Mouse (Mus musculus) MEL-GATA-1-ER (cell line): ENCODE data around the gene Ankrd65.
"Not testable (repeated sequence)": the region's sequence is repeated elsewhere in the genome, so short reads cannot be mapped to it uniquely, and the experiment has no call there.

ENCODE experiments used
- DNase-seq: peaks from one replicate; pipeline ENCODE4 v3.0.0-alpha.2; 2012; ENCODE audit warnings: low read depth; ENCODE audit errors: extremely low read depth

Gene Ankrd65

DNA sequence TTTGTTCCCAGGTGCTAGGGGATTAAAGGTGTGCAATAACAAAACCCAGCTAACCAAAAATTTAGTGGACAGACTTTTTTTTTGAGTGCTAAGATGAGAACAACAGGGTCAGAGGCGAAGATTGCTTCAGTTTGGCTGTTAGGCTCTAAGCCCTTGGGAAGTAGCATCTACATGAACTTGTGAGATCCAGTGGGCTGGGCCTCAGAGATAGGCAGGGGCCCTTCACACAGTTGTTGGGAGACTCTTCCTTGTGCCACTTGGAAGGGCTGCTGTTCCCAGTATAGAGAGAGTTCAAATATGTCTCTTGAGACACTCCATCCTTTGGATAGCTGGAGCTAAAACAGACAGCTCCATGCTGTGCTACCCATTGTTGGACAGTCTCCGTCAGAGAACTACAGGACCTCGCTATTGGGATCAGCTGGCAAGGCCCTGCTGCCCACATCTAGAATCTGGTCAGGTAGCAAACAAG, at the start of gene Ankrd65:
Gene Ankrd65, plus strand, starts transcription at position 419 of the 469 bp plus-strand sequence.
- no peak for DNase-seq

DNA sequence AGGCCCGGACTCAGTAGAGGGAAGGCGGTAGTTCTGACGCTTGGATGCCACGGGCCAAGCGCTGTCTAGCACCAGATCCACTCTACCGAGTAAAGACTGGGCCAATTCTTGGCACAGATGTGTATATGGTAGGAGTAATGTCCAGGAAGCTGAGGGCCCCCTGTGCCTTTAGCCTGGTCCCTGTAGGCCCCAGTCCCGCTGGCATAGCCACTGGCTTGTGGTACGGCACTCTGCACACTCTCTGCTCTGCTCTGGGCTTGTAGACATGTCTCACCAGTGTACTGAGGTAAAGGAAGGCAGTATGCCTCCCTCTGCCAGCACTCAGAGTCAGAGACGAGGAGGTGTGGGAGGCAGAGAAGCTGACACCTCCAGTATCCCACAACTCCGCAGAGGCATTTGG, 49.6 kb upstream of the Ankrd65 start:
- not testable (repeated sequence) for DNase-seq

DNA sequence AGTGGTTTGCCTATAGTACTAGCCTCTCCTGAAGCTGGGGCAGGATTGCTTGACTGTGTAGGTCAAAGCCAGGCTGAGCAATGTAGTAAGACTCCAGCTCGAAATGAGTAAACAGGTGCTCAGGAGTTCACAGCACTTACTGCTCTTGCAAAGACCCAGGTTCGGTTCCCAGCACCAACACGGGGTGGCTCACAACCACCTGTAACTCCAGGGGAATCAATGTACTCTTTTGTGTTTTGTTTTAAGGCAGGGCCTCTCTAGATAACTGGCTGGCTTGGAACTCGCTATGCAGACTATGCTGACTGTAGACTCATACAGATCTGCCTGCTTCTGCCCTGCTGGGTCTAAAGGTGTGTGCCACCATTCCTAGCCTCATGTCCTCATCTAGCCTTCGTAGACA, 47.6 kb upstream of the Ankrd65 start:
- DNase-seq: no peak

DNA sequence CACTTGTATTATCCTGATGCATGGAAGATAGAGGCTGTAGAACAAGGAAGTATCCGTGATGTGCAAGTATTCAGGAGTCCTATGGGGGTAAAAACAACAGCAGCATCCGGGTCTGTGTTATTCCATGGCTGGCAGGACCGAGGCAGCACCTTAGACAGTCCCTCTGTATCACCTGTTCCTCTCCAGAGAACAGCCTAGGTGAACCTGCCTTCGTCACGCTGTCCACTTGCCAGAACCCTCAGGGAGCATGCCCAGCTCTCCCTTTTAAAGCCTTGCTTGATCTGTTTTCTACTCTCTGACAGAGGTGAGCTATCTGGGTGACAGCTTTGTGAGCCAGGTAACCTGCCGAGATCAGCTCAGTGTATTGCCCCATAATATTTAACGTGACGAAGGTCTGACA, 45.8 kb upstream of the Ankrd65 start:
- DNase-seq: no peak

DNA sequence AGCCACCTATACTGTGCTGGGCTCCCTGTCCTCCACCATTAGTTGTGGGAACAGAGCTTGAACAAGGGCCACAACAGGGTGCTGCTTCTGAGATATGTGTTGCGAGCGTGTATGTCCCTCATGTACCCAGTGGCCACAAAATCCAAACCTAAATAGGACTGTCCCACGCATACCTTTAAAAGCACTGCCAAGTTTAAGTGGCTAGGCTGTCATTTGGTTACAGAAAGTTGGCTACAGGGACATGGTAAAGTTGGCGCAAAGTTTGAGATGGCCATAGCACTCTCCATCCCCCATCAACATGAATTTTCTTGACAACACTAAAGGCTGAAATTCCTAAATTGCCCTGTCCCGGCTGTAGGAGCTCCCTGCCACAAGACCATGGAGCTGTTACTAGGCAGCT, 45.1 kb upstream of the Ankrd65 start:
- DNase-seq: no peak

DNA sequence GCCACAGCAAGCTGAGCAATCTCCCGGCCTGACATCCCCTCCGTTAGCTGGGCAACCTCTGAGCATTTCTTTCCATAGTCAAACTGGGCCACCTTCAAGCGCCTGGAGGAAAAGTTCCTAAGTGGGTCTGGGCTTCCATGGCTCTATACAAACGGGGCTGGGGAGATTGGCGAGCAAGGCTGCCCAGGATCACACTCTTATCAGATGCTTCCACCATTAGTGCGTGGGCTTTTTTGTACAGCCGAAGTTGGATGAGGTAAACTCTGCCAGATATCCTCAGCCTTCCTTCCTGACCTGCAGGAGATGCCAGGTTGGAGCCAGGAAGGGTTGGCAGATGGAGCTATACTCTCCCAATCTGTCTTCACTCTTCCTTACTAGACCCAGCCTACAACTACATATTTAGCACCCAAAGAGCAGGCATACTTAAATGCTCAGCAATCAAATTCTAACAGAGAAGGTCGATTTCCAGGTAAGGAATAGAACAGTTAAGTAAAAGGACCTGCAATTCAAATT, 44.1 kb upstream of the Ankrd65 start:
- DNase-seq: no peak

DNA sequence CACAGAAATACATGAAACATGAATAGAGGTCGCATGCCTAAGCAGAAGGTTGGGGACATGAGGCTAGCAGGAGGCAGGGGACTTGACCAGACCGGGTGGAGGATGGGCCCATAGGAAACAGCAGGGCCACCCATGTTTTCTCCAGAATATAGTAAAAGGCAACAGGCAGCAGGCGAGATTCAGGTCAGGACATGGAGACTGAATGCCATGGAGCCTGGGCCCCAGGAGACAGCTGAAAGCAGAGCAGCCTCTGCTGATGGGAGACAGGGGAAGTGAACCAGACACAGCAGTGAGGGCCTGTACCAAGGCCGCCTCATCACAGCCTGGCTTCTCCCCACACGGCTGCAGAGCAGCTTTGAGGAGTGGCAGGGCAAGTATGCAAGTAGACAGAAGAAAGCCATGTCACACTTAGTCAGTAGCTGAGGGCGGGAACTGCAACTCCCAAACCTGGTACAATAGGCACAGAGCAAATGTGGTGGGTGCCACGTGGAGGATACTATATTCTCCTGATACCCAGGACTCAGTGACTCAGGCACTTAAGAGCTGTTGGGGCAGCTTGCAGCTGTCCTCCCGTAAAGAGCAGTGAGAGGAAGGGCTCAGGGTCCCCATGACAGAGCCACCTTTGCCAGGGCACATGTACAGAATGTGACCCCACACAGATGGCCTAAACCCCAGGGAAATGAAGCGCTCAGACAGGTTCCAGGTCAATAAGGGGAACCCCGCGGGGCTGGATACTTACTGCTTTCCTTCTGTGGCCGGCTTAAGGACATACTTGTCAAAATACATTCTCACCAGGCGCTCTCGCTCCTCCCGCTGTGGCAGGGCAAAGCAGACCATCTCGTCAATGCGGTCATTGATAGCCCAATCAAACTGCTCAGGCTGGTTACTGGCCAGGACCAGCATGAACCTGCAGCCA, 43.4 kb upstream of the Ankrd65 start:
- no peak for DNase-seq

DNA sequence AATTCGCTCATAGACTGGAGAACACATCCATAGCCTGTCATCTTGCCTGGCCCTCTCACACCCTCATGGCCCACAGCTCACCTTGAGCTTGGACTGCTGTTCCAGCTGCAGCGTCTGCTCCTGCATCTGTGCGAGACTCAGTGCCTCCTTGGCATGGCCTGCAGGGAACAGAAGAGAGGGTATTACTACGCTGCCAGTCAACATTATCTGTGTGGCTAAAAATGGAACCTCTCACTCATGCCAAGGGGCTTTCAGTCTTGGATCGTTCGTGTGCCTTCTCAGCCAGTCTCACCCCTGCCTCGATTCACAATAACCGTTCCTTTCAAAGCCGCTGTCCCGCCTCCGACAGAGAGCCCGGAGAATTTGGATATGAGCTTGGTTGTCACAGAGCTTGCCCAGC, 33.2 kb upstream of the Ankrd65 start:
- no peak for DNase-seq

DNA sequence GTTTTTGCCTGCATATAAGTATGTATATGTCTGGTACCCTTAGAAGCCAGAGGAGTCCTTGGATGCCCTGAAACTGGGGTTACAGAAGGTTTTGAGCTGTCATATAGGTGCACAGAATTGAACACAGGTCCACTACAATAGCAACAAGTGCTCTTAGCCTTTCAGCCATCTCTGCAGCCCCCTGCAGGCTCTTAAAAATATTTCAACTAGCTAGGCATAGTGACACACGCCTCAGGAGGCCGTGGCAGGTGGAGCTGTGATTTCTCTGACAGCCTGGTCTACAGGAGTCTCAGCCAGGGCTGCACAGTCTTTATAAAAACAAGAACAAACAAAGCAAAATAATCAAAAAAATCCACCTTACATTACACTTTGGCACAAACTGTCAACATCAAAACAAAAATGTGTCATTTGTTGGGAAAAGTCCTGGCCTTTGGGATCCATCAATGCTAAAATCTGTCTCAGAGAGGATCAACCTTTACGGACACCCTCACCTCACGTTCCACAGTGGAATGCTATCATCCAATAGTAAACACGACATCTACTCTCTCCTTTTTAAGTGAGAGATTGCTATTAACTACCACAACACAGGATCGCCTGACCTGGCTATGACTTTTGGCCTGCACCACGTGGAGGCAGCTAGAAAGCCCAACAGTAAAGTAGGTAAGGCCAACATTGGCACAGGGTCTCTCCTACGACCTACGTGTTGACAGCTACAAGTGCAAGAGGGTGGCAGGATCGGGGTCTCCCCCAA, 30.2 kb upstream of the Ankrd65 start:
- DNase-seq: no peak

DNA sequence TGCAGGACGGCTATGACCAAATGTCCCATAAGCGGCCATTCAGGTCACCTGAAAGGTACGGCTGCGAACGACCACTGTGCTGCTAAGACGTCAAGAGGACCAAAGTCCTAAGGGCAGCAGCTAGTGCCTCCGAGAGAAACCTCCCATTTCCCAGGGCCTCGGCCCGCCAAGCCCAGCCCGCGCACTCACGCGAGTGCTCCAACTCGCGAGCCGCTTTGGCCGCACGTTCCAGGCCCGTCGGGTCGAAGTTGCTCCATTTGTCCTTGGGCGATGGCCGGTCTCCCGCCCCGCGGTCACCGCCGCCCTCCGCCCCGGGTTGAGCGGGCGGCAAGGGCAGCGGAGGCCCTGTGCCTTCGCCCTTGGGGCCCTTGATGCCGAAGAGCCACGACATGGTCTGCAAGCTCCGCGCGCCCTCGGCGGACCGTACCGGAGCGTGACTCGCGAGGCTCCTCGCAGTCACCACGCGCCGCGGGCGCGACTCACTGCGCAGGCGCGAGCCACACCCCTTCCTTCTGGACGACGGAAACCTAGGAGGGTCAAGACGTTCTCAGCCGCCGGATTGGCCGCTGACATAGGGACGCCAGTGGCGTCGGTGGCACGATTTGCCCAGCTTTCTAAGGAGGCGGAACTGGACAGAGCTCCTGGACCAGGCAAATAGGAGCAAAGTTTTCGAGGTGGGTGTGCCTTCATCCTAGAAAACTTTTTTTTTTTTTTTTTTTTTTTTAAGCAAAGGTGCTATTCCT, 29.5 kb upstream of the Ankrd65 start, which contains the start of gene Atad3a:
Gene Atad3a, minus strand, starts transcription at position 481 of the 743 bp plus-strand sequence.
- DNase-seq: peak; percentile 99

DNA sequence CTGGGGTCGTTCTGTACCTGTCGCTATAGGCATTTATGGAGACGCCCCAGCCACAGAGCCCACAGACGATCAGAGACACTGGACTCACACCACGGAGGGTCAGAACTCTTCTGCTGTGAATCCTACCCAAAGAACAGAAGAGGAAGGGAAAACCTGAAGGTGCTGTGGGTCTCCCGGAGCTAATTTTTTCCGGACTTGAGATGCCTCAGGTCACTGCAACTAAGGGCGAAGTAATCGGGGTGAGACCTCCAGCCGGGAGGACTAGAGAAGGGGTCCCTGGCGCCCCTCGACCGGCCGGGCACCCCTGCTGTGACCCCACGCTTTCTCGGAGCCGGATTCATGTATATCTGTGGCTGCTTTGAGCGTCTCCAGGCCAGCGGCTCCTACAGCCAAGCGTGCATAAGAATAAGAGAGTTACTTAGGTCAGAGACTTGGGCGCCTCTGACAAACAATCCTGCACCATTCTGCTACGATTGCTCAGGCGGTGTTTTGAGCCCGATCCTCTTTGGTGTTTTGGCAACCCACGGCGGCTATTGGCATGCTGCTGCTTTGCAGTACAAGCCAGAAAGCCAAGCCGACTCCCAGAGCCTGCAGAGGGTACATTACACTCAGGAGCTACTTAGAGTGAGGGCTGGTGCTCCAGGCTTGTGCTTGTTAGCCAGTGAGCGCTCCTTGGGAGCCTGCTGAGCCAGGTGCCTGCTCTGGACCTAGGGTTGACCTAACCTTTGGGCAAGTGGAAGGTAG, 28.7 kb upstream of the Ankrd65 start:
- DNase-seq: no peak

DNA sequence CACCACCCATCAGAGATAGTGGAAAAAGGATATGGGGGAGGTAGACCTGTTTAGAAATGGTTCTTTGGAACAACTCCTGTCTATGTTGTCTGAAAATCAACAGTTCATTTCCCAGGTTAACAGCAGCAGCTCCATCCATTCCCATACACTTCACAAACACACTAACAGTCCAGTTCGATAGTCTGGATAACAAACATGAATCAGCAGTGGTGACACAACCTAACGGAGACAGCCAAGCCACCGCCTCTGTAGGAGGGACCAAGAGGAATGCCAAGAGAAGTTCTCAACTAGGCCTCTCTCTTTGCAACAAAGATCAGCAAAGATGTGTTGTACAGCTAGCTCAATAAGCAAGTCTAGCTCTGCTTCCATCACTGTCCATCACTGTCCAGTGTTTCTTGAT, 27.9 kb upstream of the Ankrd65 start:
- no peak for DNase-seq

DNA sequence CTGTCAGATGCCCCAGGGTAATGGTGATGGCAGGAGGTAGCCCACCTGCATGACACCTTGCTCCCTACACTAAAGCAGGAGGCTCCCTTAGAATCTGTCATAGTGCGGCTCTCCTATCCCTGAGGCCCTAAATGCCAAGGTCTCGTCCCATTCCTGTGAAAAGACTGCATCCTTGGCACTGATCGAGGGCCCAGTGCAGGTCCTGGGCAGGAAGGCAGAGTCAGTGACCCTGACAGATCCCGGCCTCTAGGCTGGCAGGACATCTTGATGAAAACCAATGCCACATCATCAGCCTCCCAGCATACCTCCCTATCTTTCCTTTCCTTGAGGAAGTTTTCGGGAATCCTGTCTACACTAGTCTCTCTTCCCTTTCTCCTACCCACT, 20.8 kb upstream of the Ankrd65 start:
- no peak for DNase-seq

DNA sequence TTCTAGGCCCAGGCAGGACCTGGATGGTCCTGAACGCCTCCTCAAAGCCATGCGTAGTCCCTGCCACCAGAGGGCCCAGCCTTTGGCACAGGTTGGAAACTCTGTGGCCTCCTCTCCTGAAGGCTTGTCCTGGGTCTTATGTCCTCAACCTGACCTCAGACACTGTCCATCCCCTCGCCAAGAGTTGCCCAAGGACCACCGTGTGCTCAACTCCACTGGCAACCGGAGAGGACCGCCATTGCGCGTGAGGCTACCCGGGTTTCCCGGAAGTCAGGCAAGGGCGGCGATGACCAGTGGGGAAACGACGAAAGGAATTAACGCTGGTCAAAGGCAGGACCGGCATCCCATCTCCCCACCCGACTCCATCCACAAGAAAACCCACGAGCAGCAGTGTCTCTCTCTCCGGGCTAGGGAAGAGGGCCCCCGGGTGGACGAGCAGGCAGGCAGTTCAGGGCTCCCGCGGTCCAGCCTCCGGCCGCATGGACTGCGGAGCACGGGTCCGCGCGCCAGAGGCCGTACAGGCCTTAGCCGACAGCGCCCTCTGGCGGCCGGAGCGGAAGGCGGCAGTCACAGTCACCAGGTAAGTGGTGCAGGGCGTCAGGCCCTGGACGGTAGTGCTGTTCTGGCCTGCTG, 20.2 kb upstream of the Ankrd65 start:
- peak; percentile 58 for DNase-seq

DNA sequence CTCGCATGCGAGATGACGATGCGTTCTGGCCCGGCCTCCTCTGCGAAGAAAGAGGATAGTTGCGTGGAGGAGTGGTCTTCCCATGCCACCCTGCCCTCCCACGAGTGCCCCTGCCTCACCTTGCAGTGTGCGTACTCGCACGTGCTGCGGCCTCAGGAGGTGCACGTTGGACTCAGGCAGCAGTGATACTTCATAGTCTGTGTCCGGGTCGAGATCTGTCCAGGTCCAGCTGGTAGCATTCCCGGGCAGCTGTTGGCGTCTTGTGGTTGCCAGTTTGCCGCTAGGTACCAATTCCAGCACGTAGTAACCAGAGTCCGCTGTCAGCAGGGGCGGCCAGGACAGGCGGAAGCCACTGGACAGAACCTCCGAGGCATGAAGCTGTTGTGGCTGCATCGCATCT, 19.6 kb upstream of the Ankrd65 start:
- no peak for DNase-seq

DNA sequence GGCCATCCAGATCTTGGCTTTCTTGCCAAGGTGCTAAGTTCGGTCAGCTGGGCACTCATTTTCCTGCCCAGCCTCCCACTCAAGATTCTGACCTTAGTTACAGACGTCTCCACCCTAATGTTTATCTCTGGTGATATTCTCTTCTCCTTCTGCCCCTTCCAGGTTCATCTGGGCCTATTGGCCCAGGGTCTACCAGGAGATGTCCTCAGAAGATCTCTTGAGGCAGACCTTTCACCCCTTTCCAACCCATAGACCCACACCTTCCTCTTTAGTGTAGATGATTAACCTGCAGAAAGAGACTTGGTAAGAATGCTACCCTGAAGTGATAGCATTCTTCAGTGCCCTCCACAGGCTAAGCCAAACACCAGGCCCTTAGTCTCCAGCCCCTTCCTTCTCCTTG, 18.5 kb upstream of the Ankrd65 start:
- DNase-seq: no peak

DNA sequence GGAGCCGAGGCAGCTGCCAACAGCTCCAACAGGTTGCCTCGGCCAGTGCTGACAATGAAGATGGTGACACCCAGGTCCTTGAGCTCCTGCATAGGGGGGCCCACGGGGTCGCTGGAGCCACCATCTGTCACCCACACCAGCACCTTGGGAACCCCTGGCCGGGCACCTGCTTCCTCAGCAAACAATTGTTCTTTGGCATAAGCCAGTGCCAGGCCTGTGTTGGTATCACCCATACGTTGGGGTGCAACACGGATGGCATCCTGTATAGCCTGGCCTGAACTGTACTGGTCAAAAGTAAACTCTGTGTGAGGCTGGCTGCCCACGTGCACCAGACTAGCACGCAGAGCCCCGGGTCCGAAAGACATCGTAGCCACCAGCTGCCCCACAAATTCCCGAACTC, 17.5 kb upstream of the Ankrd65 start:
- no peak for DNase-seq

DNA sequence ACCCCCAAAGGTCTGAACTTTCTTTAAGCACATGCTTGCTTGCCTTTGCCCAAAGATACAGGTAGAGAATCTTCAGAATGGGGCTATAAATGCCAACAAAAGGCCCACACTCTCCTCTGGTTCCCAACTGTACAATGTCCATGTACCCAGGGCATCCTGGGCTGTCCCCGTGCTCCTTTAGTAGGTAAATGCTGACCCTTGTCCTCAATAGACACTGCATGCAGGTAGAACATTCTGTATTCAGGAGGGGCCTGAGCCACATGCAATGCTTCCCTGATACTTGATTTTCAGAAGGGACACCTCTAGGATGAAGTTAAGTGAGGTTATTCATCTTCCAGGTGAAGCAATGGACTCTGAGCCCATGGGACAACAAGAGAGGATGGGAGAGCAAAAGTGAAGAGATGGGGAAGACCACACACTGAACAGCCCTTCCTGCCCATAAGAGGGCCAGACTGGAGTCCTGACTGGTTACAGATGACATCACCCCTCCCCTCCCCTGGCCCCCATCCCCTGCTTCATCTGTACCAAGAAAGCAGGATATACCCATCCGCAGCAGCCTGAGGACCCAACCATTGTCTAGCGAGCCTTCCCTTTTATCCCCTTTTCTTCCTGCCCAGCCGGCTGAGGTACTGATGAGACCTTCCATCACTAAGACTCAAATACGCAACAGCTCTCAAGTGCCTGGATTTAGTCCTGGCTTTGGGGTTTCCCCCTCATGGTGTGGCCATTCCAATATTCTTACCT, 16.7 kb upstream of the Ankrd65 start:
- no peak for DNase-seq

DNA sequence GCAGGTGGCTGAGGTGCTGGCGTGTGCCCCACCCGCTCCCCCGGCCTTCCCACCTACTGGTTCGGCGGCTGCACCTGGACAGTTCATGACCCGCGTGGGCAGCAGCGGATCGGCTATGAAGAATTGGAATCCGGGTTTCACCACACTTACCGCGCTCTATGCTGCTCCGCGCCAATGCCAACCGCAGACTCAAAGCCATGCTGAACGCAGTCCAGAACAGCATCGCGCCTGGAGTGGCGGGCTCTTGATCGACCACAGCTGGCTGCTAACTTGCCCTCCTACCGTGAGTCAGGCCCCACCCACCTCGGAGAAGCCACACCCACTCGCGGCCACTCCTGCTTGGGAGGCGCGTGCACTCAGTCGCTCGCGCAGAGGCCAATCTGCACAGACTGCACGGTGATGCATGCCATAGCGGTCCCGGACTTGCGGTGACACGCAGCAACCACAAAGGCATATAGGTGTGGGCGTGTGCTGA, 15.9 kb upstream of the Ankrd65 start, which contains the start of gene Vwa1:
Gene Vwa1, minus strand, starts transcription at position 419 of the 475 bp plus-strand sequence.
- peak; percentile 47 for DNase-seq
